Mouse (Mus musculus) lung, adult 2 months (tissue): Measurements from ENCODE around the gene Gtpbp3. TPM values are rescaled to one million over a fixed set of nuclear protein-coding genes. Genes with fewer than 3 reads are reported as not detected.

Source experiments
- DNase-seq: peaks from one replicate; pipeline ENCODE4 v3.0.0; 2022
- H3K4me1 ChIP-seq: fragments of 200-500 bp; 2 replicates; pipeline ENCODE4 v1.6.1; 2011; ENCODE audit warnings: low read length; ENCODE audit not compliant: control insufficient read depth, insufficient read depth
- H3K4me3 ChIP-seq: fragments of 200-500 bp; replicated peaks from 2 replicates; pipeline ENCODE3; 2011; ENCODE audit warnings: low read depth, mild to moderate bottlenecking, control low read depth, low read length; ENCODE audit errors: extremely low read depth
- CTCF ChIP-seq: fragments of 200-500 bp; IDR thresholded peaks from 2 replicates; pipeline ENCODE4 v1.5.1; 2011; ENCODE audit warnings: mild to moderate bottlenecking, low read length, control low read depth; ENCODE audit not compliant: insufficient read depth
- POLR2A ChIP-seq: fragments of 200-500 bp; IDR thresholded peaks from 2 replicates; pipeline ENCODE4 v1.6.1; 2011; ENCODE audit warnings: low read depth, mild to moderate bottlenecking, control low read depth, low read length, borderline replicate concordance; ENCODE audit errors: extremely low read depth
- WGBS: fragments of 180-500 bp; shearing (Covaris S2); methylation state at CpG from one replicate; pipeline ENCODE4 v1.1.7; 2018; 5-methylcytosine and 5-hydroxymethylcytosine counted together
- polyA plus RNA-seq: library from polyadenylated mRNA; depleted of rRNA; stranded (reverse); fragments of >200 nt; gene quantifications from 2 replicates; pipeline ENCODE4 v1.2.3, GENCODE M21; 2012

Gene Gtpbp3
- polyA plus RNA-seq, 1 experiment: 26.0 TPM

- DNase-seq: no peak
- peaks cover 31% of the 10 kb centered on the region for H3K4me1 ChIP-seq
- TF ChIP-seq POLR2A (no peak), CTCF (no peak)
- 50% methylated on average over 5 of the region's 5 CpGs for WGBS
- no peak overlapping the region for H3K4me3 ChIP-seq
These were observed 7.9 kb downstream of the Gtpbp3 start for GRCm38 (mm10) chr8:71495811-71496210.

DNA sequence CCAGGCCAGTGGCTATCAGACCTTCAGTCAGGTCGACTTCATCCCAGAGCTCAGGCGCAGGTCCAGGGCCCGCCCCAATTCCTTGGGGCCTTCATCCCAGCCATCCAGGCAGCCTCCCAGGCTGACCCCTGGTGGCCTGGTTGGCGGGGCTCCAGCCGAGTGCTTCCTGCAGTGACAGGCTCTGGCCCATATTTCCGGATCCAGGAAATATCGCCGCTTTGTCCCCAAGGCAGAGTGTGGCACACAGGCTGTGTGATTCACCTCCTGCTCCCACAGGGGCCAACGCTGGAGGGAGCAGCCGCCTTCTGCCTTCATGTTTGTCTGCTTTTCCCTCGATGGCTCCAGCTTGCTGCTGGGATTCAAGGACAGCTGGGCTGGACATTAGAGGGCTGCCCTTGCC is 8.6 kb downstream of the Gtpbp3 start:
- TF ChIP-seq CTCF (0 out of 2 replicates have a peak, but pooled peaks have one; percentile 33), POLR2A (no peak)
- Histone ChIP-seq H3K4me3 (no peak overlapping the region), H3K4me1 (peaks cover 31% of the 10 kb centered on the region)
- 31% methylated on average over 11 of the region's 11 CpGs for WGBS
- DNase-seq: peak; percentile 78

DNA sequence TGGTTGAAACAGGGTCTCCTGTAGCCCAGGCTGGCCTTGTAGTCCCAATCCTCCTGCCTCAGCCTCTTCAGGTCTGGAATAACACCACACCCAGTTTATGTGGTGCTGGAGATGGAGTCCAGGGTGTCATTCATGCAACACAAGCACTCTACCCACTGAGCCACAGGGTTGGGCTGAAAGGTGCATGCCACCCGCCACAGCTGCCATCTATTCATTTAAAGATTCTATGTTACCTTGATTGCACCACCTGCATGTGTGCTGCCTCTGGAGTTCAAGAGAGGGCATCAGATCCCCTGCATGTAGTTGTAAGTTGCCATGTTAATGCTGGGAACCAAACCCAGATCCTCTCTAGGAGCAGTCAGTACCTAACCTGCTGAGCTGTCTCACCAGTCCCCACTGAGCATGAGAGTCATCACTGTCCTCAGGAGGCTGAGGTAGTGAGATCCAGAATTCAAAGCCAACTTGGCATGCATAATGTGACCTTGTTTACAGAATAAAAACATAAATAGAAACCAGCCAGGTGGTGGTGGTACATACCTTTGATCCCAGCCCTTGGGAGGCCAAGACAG is 9.3 kb downstream of the Gtpbp3 start:
- DNase-seq: no peak
- TF ChIP-seq CTCF (no peak), POLR2A (no peak)
- Histone ChIP-seq H3K4me3 (no peak overlapping the region), H3K4me1 (peaks cover 31% of the 10 kb centered on the region)
- 95% methylated on average over 1 of the region's 1 CpGs for WGBS

DNA sequence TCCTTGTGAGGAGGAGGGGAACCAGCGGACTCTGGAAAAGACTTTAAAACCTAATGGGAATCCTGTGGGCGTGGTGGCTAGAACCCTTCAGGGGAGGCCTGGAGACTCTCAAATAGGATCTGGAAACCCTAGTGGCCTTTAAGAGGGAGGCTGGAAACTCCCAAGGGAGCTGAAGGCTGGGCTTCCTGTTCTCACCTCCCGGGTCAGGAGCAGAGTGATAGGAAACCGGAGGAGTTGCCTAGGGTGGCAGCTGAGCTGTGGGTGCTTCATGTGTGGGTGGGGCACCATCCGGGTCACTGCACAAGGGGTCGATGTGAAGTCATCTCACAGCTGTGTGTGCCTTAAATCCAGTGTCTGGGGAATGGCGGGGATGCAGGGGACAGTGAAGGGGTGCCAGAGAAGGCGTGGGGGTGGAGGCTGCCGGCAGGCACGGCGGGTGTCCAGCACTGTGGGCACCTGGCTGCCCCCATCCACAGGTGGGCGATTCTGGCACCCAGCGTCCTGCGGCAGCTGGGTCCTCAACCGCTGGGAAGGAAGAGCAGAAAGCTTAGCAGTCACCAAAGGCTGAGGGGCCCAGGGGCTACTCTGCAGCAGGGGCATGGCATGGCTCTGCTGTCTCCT is 10.1 kb downstream of the Gtpbp3 start:
- TF ChIP-seq POLR2A (no peak), CTCF (no peak)
- DNase-seq: no peak
- Histone ChIP-seq H3K4me3 (no peak overlapping the region), H3K4me1 (peaks cover 31% of the 10 kb centered on the region)
- 31% methylated on average over 15 of the region's 15 CpGs for WGBS

- TF ChIP-seq CTCF (no peak), POLR2A (no peak)
- DNase-seq: no peak
- no peak overlapping the region for H3K4me3 ChIP-seq
- peaks cover 31% of the 10 kb centered on the region for H3K4me1 ChIP-seq
- WGBS: 25% methylated on average over 16 of the region's 16 CpGs
These were observed 11.2 kb downstream of the Gtpbp3 start for GRCm38 (mm10) chr8:71498816-71499690.

- 91% methylated on average over 4 of the region's 4 CpGs for WGBS
- Histone ChIP-seq H3K4me3 (no peak overlapping the region), H3K4me1 (peaks cover 7% of the 10 kb centered on the region)
- no peak for DNase-seq
- TF ChIP-seq CTCF (no peak), POLR2A (0 out of 2 replicates have a peak, but pooled peaks have one; percentile 11)
These were observed 16.4 kb downstream of the Gtpbp3 start for GRCm38 (mm10) chr8:71504349-71504748.

DNA sequence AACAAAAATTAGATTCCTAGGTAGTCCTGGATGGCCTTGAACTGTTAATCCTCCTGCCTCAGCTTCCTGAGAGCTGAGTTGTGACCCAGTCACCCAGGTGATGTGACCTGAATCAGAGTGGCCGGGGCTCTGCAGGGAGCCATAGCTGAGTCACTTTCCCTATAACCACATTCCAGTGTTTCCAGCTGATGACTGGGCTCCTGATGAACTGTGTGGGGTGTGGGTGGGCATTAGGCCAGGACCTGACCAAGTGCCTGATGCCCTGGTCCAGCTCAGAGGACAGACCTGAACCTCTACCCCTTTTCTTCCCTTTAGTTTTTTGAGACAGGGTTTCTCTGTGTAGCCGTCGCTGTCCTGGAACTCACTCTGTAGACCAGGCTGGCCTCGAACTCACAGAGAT is 17.4 kb downstream of the Gtpbp3 start:
- peaks cover 5% of the 10 kb centered on the region; the same call in 1 of the 2 replicates for H3K4me1 ChIP-seq
- no peak for DNase-seq
- WGBS: 88% methylated on average over 4 of the region's 4 CpGs
- no peak overlapping the region for H3K4me3 ChIP-seq
- no peak for TF ChIP-seq CTCF
- TF ChIP-seq POLR2A: no peak

GRCm38 (mm10) chr8:71505979-71506378 is 18.1 kb downstream of the Gtpbp3 start:
- peaks cover 5% of the 10 kb centered on the region; the same call in 1 of the 2 replicates for H3K4me1 ChIP-seq
- 61% methylated on average over 4 of the region's 4 CpGs for WGBS
- TF ChIP-seq CTCF (no peak), POLR2A (no peak)
- no peak for DNase-seq
- H3K4me3 ChIP-seq: no peak overlapping the region

- DNase-seq: peak; percentile 31
- H3K4me1 ChIP-seq: peaks cover 5% of the 10 kb centered on the region
- no peak for TF ChIP-seq CTCF
- TF ChIP-seq POLR2A: no peak
- WGBS: 1% methylated on average over 61 of the region's 61 CpGs
- peak overlapping the region; percentile 46 for H3K4me3 ChIP-seq
These were observed 19.7 kb downstream of the Gtpbp3 start for GRCm38 (mm10) chr8:71507589-71508104.

- peak overlapping the region; percentile 40 for H3K4me3 ChIP-seq
- TF ChIP-seq CTCF (no peak), POLR2A (no peak)
- no peak for DNase-seq
- WGBS: 50% methylated on average over 2 of the region's 2 CpGs
- peaks cover 8% of the 10 kb centered on the region for H3K4me1 ChIP-seq
These were observed 21.4 kb downstream of the Gtpbp3 start for GRCm38 (mm10) chr8:71509316-71509715.
